Mouse (Mus musculus): ENCODE results near the gene Sec24a.
"Not testable (repeated sequence)": the region's sequence is repeated elsewhere in the genome, so short reads cannot be mapped to it uniquely, and the experiment has no call there.

The Sec24a gene

GRCm38 (mm10) chr11:51763213-51763907 is at the start of gene Sec24a, which contains the start of gene Sar1b:
Sec24a (minus strand) TSS chr11:51763634.
Sar1b (plus strand) TSS chr11:51763687.
- DNase-seq, result peak; percentile 81

- DNase-seq, result no peak
These were observed 48.6 kb upstream of the Sec24a start for GRCm38 (mm10) chr11:51812022-51812546.

- DNase-seq, result no peak
These were observed 47.8 kb upstream of the Sec24a start for GRCm38 (mm10) chr11:51811230-51811629.

GRCm38 (mm10) chr11:51809632-51810224 is 46.3 kb upstream of the Sec24a start:
- no peak for DNase-seq

- DNase-seq, result no peak
These were observed 43.9 kb upstream of the Sec24a start for GRCm38 (mm10) chr11:51807108-51807879.

GRCm38 (mm10) chr11:51805221-51805981 is 42.0 kb upstream of the Sec24a start:
- peak; percentile 70 for DNase-seq

GRCm38 (mm10) chr11:51800634-51801325 is 37.3 kb upstream of the Sec24a start:
- no peak for DNase-seq

GRCm38 (mm10) chr11:51796272-51796671 is 32.8 kb upstream of the Sec24a start:
- DNase-seq, result no peak

GRCm38 (mm10) chr11:51790662-51791061 is 27.2 kb upstream of the Sec24a start:
- no peak for DNase-seq

GRCm38 (mm10) chr11:51789735-51790134 is 26.3 kb upstream of the Sec24a start:
- DNase-seq, result not testable (repeated sequence)

- no peak for DNase-seq
These were observed 22.5 kb upstream of the Sec24a start for GRCm38 (mm10) chr11:51785926-51786325.

GRCm38 (mm10) chr11:51782721-51783120 is 19.3 kb upstream of the Sec24a start:
- no peak for DNase-seq

GRCm38 (mm10) chr11:51780773-51781267 is 17.4 kb upstream of the Sec24a start:
- DNase-seq, result no peak

- DNase-seq, result no peak
These were observed 14.0 kb upstream of the Sec24a start for GRCm38 (mm10) chr11:51777478-51777877.

- DNase-seq, result no peak
These were observed 12.1 kb upstream of the Sec24a start for GRCm38 (mm10) chr11:51775507-51775906.

- no peak for DNase-seq
These were observed 4.9 kb upstream of the Sec24a start for GRCm38 (mm10) chr11:51768296-51768695.

- no peak for DNase-seq
These were observed 4.3 kb upstream of the Sec24a start for GRCm38 (mm10) chr11:51767579-51768220.

GRCm38 (mm10) chr11:51764816-51765215 is 1.4 kb upstream of the Sec24a start:
- DNase-seq, result no peak

GRCm38 (mm10) chr11:51763955-51764354 is 521 bp upstream of the Sec24a start:
- DNase-seq, result no peak

- DNase-seq, result no peak
These were observed 2.2 kb downstream of the Sec24a start for GRCm38 (mm10) chr11:51761241-51761640.

GRCm38 (mm10) chr11:51759941-51760657 is 3.3 kb downstream of the Sec24a start:
- no peak for DNase-seq
